Mouse (Mus musculus) thymus, adult 2 months (tissue): ENCODE measurements around the gene L2hgdh. TPM values are rescaled to one million over a fixed set of nuclear protein-coding genes. Genes with fewer than 3 reads are reported as not detected.

Experiments
- DNase-seq: peaks from one replicate; pipeline ENCODE4 v3.0.0; 2021
- H3K27ac ChIP-seq: fragments of 200-500 bp; 2 replicates; pipeline ENCODE4 v1.5.1; 2012; ENCODE audit warnings: low read length, control low read depth; ENCODE audit not compliant: control insufficient read depth, insufficient read depth
- H3K27me3 ChIP-seq: fragments of 200-500 bp; 2 replicates; pipeline ENCODE4 v1.6.1; 2012; ENCODE audit warnings: mild to moderate bottlenecking, low read length, moderate library complexity, mixed read lengths; ENCODE audit not compliant: control insufficient read depth, insufficient read depth
- H3K36me3 ChIP-seq: fragments of 200-500 bp; 2 replicates; pipeline ENCODE4 v1.6.1; 2012; ENCODE audit warnings: mild to moderate bottlenecking, low read length, moderate library complexity; ENCODE audit not compliant: control insufficient read depth, insufficient read depth
- H3K4me1 ChIP-seq: fragments of 200-500 bp; replicated peaks from 2 replicates; pipeline ENCODE4 v1.6.1; 2012; ENCODE audit warnings: low read length; ENCODE audit not compliant: control insufficient read depth, insufficient read depth
- H3K4me3 ChIP-seq: fragments of 200-500 bp; 2 replicates; pipeline ENCODE4 v1.5.1; 2012; ENCODE audit warnings: mild to moderate bottlenecking, low read length, control low read depth, moderate library complexity; ENCODE audit not compliant: control insufficient read depth, insufficient read depth
- CTCF ChIP-seq: fragments of 200-500 bp; IDR thresholded peaks from 2 replicates; pipeline ENCODE4 v1.5.1; 2012; ENCODE audit warnings: mild to moderate bottlenecking, control low read depth, low read length, moderate library complexity, borderline replicate concordance; ENCODE audit not compliant: control insufficient read depth, poor library complexity, insufficient read depth; ENCODE audit errors: extremely low read depth
- POLR2A ChIP-seq: fragments of 200-500 bp; IDR thresholded peaks from 2 replicates; pipeline ENCODE4 v1.6.1; 2012; ENCODE audit warnings: mild to moderate bottlenecking, low read length, control low read depth, moderate library complexity; ENCODE audit not compliant: control insufficient read depth, poor library complexity, insufficient read depth; ENCODE audit errors: extremely low read depth
- WGBS: fragments of 180-500 bp; shearing (Covaris S2); methylation state at CpG from one replicate; pipeline ENCODE4 v1.1.7; 2018; 5-methylcytosine and 5-hydroxymethylcytosine counted together
- polyA plus RNA-seq: library from polyadenylated mRNA; depleted of rRNA; stranded (reverse); fragments of >200 nt; gene quantifications from 2 replicates; pipeline ENCODE4 v1.2.3, GENCODE M21; 2012

The L2hgdh gene
- polyA plus RNA-seq, 1 experiment: 5.0 TPM

DNA sequence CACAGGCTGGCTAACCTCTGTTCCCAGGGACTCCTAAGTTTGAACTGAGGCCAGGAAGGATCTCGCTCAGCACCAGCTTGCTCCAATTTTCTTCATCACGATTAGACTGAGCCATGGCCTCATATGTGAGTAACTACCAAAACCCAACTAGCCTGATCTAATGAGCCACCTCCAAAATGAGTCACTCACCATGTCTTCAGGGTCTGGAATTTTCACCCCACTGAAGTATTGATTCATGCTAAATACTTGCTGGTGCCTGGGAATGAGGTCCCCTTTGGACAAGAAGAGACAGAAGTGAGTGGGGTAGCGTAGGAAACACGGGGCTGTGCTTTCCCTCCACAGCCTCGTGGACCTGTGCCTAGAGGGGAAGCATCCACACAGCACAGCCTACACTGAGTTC is 29.3 kb upstream of the L2hgdh start:
- H3K27ac ChIP-seq: no peak overlapping the region
- H3K4me1 ChIP-seq: peaks cover 2% of the 10 kb centered on the region; the same call in 1 of the 2 replicates
- no peaks in the 10 kb centered on the region; the same call in 1 of the 2 replicates for H3K27me3 ChIP-seq
- TF ChIP-seq CTCF (no peak), POLR2A (no peak)
- WGBS: 79% methylated on average over 5 of the region's 5 CpGs
- H3K36me3 ChIP-seq: no peaks in the 10 kb centered on the region
- DNase-seq: no peak
- H3K4me3 ChIP-seq: no peak overlapping the region

DNA sequence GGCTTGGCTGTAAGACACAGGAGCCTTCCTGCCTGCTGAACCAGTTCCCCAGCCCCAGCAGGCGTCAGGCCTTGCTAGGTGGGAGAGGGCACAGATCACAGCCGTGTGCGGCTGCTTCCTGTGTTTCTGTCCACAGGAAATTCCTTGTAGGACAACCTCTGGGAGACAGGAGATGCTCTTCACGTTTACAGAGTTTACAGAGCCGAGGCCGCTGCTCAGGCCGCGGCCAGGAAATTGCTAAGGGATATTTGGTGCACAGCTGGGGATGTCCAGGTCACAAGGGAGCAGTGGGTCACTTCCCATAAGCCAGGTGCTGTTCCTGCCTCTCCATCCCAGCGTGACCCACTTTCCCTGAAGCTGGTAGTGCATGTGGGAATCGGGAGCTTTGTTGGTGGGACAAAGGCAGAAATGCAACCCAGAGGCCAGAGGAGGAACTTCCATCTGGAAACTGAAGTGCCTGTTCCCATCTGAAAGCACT is 27.2 kb upstream of the L2hgdh start:
- DNase-seq: no peak
- Histone ChIP-seq H3K4me3 (no peak overlapping the region), H3K27ac (no peak overlapping the region), H3K27me3 (no peaks in the 10 kb centered on the region), H3K4me1 (no peaks in the 10 kb centered on the region), H3K36me3 (no peaks in the 10 kb centered on the region)
- TF ChIP-seq POLR2A: no peak
- no peak for TF ChIP-seq CTCF
- 72% methylated on average over 10 of the region's 10 CpGs for WGBS

DNA sequence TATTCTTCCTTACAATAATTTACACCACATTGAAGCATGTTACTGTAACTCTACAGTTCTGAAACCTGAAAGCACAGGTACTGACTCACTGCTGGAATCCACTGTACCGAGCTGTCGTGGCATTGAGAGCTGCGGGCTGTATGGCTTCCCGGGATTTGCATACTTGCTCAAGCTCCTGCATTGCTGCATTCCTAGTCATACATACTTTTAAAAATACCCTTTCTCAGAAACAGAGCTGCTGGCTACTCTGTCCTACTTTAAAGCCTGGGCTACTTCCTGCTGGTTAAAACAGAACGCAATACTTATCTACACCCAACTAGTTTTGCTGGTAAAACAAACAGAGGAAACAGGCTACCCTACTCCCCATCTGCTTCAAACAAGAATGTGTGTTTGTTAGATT is 19.5 kb upstream of the L2hgdh start:
- no peak for DNase-seq
- TF ChIP-seq CTCF (no peak), POLR2A (no peak)
- Histone ChIP-seq H3K36me3 (no peaks in the 10 kb centered on the region), H3K27me3 (no peaks in the 10 kb centered on the region), H3K4me1 (no peaks in the 10 kb centered on the region), H3K27ac (no peak overlapping the region), H3K4me3 (no peak overlapping the region)
- WGBS: 94% methylated on average over 5 of the region's 5 CpGs

DNA sequence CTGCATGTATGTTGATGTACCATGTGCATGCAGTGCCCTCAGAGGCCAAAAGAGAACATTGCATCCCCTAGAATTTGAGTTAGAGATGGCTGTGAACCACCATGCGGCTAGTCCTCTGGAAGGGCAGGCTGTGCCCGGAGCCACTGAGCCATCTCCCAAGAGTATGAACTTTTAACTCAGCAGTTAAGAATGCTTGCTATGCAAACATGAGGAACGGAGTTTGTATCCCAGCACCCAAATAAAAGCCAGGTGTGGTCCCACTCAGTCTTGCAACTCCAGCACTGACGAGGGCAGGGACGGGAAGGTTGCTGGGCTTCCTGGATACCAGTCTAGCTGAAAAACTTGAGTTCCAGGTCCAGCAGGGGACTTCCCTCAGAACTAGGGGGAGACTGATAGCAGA is 17.3 kb upstream of the L2hgdh start:
- H3K36me3 ChIP-seq: no peaks in the 10 kb centered on the region
- WGBS: 98% methylated on average over 5 of the region's 5 CpGs
- no peak overlapping the region for H3K4me3 ChIP-seq
- DNase-seq: no peak
- no peak overlapping the region for H3K27ac ChIP-seq
- TF ChIP-seq POLR2A: no peak
- no peak for TF ChIP-seq CTCF
- no peaks in the 10 kb centered on the region for H3K4me1 ChIP-seq
- no peaks in the 10 kb centered on the region for H3K27me3 ChIP-seq

DNA sequence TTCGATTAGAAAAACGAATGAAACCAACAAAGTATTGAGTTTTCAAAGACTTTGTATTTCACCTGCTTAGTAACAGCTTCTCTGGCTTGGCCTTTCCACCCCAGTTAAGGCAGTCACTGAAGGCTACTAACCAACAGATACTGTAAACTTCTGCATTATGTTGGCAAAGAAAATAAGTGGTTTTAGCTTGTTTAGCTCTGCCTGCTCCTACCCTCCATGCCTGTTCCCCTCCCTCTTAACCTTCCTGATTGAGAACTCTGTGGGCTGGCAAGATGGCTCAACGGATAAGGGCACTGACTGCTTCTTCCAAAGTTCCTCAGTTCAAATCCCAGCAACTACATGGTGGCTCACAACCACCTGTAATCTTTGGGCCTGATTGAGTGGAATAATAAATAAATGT is 9.2 kb upstream of the L2hgdh start:
- DNase-seq: no peak
- WGBS: 54% methylated on average over 3 of the region's 3 CpGs
- TF ChIP-seq CTCF: no peak
- no peak for TF ChIP-seq POLR2A
- H3K27me3 ChIP-seq: no peaks in the 10 kb centered on the region
- no peaks in the 10 kb centered on the region for H3K36me3 ChIP-seq
- H3K27ac ChIP-seq: no peak overlapping the region
- H3K4me1 ChIP-seq: no peaks in the 10 kb centered on the region
- H3K4me3 ChIP-seq: no peak overlapping the region

DNA sequence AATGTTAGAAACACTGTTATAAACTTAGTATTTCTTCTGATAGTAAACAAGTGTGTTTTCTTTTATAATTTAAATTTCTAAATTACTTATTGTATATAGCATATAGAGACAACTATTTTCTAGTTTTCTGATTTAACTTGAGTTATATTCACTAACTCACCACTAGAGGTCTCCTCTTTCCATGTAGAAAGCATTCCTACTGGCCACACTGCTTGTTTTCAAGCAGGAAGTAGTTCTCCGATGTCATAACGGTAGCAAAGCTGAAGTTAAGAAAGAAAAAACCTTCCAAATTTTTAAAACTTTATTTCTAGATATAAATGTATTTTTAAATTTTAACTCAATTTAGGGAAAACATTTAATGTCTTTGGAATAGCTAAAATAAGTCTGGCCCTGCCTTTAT is 8.8 kb upstream of the L2hgdh start:
- H3K27ac ChIP-seq: no peak overlapping the region
- no peaks in the 10 kb centered on the region for H3K36me3 ChIP-seq
- TF ChIP-seq CTCF (no peak), POLR2A (no peak)
- no peaks in the 10 kb centered on the region for H3K27me3 ChIP-seq
- no peaks in the 10 kb centered on the region for H3K4me1 ChIP-seq
- WGBS: 2% methylated on average over 2 of the region's 2 CpGs
- H3K4me3 ChIP-seq: no peak overlapping the region
- no peak for DNase-seq

DNA sequence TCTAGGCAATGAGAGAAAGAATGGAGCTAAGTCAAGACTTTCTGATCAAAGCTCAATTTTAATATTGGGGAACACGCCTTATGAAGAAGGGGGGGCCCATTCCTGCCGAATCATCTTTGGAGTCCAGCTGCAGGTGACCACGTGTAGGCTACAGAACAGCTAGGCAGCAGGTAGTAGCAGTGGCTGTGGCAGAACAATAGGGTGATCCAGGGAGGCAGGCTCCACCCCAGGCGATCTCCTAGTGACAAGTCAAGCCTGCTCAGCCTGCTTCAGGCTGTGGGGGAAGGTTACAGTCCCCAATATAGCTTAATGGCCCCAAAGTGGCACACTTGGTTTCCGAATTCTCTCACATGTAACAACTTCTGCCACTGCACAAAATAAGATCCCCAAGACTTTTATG is 7.5 kb upstream of the L2hgdh start:
- DNase-seq: no peak
- 83% methylated on average over 5 of the region's 5 CpGs for WGBS

More for the DNA sequence above, 7.5 kb upstream of the L2hgdh start:
- H3K4me1 ChIP-seq: no peaks in the 10 kb centered on the region
- H3K36me3 ChIP-seq: no peaks in the 10 kb centered on the region
- TF ChIP-seq POLR2A (no peak), CTCF (no peak)
- H3K4me3 ChIP-seq: no peak overlapping the region
- no peaks in the 10 kb centered on the region for H3K27me3 ChIP-seq
- no peak overlapping the region for H3K27ac ChIP-seq
